Mouse (Mus musculus) kidney, adult 2 months (tissue): ENCODE data around the gene Usp49.

ENCODE experiments used
- CTCF ChIP-seq: fragments of 200-500 bp; conservative IDR thresholded peaks from 2 replicates; pipeline ENCODE4 v1.5.1; 2011; ENCODE audit warnings: low read depth, mild to moderate bottlenecking, control low read depth, low read length, moderate library complexity, mixed read lengths; ENCODE audit not compliant: insufficient read depth, insufficient read length
- POLR2A ChIP-seq: fragments of 200-500 bp; IDR thresholded peaks from one replicate; pipeline ENCODE4 v1.6.1; 2011; ENCODE audit warnings: low read depth, low read length, control low read depth

- TF ChIP-seq CTCF (no peak), POLR2A (no peak)
These were observed 29.1 kb upstream of the Usp49 start for GRCm38 (mm10) chr17:47601389-47601755.
